Mouse (Mus musculus): ENCODE measurements around the gene Trim62. TPM values are rescaled to one million over a fixed set of nuclear protein-coding genes. Genes with fewer than 3 reads are reported as not detected.

The Trim62 gene
- polyA plus RNA-seq, 1 experiment from 2014 or later: 18.5 TPM

DNA sequence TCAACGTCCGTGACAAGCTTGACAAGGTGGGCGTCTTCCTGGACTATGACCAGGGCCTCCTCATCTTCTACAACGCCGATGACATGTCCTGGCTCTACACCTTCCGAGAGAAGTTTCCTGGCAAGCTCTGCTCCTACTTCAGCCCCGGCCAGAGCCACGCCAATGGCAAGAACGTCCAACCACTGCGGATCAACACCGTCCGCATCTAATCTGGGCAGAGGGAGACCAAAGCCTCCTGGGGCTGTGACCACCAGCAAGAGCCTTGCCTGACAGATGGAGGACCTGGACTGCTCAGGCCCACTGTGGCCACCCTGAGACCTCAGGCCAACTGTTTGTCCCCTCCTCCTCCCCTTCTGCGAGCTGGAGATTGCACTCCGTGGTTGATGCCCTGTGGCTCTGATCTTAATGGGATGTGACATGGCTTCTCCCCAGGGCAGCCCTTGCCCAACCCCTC is 26.0 kb downstream of the Trim62 start:
- Histone ChIP-seq H3K27ac (ENCODE audit: low read length) (no peak overlapping the region), H3K27me3 (ENCODE audit: control insufficient read depth, insufficient read depth, low read depth, low read length) (no peaks in the 10 kb centered on the region), H3K9ac (ENCODE audit: low read depth, low read length) (no peak overlapping the region), H3K4me2 (ENCODE audit: low read length) (no peak overlapping the region), H3K9me3 (replicated peaks; ENCODE audit: control insufficient read depth, low read length, poor library complexity, severe bottlenecking) (no peaks in the 10 kb centered on the region), H3K36me3 (ENCODE audit: control insufficient read depth, insufficient read depth, low read length) (peaks cover 5% of the 10 kb centered on the region), H3K4me3 (ENCODE audit: low read depth, low read length) (no peak overlapping the region), H3K4me1 (ENCODE audit: control insufficient read depth, insufficient read depth, low read length) (no peaks in the 10 kb centered on the region)
- WGBS: 75% methylated on average over 14 of the region's 14 CpGs
- ATAC-seq: no peak

DNA sequence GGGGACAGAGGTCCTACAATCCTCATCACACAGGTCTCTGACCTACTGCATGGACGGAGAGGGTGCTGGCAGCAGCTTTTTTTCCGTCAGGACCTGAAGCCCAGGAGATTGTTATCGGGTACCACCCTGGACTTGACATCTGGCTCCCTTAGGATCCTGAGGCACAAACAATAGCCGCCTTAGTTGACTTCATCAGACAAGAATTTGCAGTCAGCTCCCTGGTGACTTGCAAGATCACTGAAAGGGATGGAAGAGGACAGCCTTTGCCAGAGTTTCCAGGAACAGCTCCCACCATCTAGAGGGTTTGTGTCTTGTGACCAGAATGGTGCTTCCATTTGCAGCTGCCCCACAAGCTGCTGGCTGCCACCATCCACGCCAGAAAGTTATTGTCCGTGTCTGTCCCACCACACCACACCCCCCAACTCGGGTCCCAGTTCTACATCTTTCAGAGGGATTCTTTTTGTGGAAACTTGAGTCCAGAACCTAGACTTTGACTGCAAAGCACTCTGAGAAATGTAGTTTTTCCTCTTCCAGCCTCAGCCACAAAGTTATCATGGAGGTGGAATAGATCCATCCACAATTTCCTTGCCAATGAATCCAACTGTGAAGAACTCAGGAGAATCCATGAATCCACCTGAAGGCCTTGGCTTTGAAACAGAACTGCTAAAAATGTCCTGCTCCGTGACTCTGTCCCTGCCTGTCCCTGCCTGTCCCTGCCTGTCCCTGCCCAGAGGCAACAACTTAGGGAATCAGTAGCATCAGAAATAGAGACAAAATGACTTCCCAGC is 27.1 kb downstream of the Trim62 start:
- H3K36me3 ChIP-seq (ENCODE audit: control insufficient read depth, insufficient read depth, low read length): peaks cover 5% of the 10 kb centered on the region
- no peaks in the 10 kb centered on the region for H3K4me1 ChIP-seq (ENCODE audit: control insufficient read depth, insufficient read depth, low read length)
- no peak overlapping the region for H3K4me2 ChIP-seq (ENCODE audit: low read length)
- no peaks in the 10 kb centered on the region for H3K9me3 ChIP-seq (replicated peaks; ENCODE audit: control insufficient read depth, low read length, poor library complexity, severe bottlenecking)
- H3K27me3 ChIP-seq (ENCODE audit: control insufficient read depth, insufficient read depth, low read depth, low read length): no peaks in the 10 kb centered on the region
- no peak overlapping the region for H3K27ac ChIP-seq (ENCODE audit: low read length)
- no peak overlapping the region for H3K9ac ChIP-seq (ENCODE audit: low read depth, low read length)
- WGBS: 80% methylated on average over 8 of the region's 8 CpGs
- no peak for ATAC-seq
- no peak overlapping the region for H3K4me3 ChIP-seq (ENCODE audit: low read depth, low read length)

DNA sequence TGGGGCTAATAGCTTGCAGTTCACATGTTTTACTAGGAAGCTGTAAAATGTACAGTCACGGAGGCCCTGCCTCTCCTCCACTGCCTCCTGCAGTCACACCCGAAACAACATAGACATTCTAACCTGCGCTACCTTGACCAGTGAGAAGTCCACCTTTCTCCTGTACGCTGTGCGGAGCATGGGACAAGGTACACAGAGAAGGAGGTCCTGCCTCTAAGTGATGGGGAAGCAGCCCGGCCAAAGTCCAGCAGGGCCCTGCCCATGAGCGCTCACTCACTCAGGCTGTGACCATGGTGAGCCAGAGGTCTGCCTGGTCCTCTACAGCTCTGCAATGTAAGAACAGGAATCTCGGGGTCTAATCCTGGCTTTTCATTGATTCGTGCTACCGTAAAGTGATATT is 28.7 kb downstream of the Trim62 start:
- no peak overlapping the region for H3K4me2 ChIP-seq (ENCODE audit: low read length)
- no peaks in the 10 kb centered on the region for H3K4me1 ChIP-seq (ENCODE audit: control insufficient read depth, insufficient read depth, low read length)
- peaks cover 5% of the 10 kb centered on the region for H3K36me3 ChIP-seq (ENCODE audit: control insufficient read depth, insufficient read depth, low read length)
- no peaks in the 10 kb centered on the region for H3K9me3 ChIP-seq (replicated peaks; ENCODE audit: control insufficient read depth, low read length, poor library complexity, severe bottlenecking)
- ATAC-seq: no peak
- H3K27me3 ChIP-seq (ENCODE audit: control insufficient read depth, insufficient read depth, low read depth, low read length): no peaks in the 10 kb centered on the region
- WGBS: 93% methylated on average over 10 of the region's 10 CpGs
- no peak overlapping the region for H3K27ac ChIP-seq (ENCODE audit: low read length)
- no peak overlapping the region for H3K4me3 ChIP-seq (ENCODE audit: low read depth, low read length)
- H3K9ac ChIP-seq (ENCODE audit: low read depth, low read length): no peak overlapping the region

DNA sequence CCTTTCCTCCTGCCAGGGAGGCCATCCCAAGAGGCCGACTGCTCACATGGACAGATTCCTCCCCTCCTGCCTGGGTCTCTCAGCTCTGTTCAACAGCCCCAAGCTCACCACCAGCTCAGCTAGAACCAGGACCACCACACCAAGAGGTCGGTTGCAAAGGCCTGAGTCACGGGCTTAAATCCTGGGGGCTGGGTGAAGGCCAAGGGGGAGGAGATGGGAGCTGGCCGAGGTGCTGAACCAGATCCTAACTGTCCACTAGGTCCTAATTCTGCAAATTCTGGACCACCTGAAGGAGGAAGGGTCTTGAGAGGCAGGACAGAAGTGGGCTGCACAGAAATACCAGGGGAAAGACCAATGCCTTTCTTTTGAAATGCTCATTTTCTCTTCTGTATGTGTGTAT is 30.4 kb downstream of the Trim62 start:
- 27% methylated on average over 4 of the region's 4 CpGs for WGBS
- H3K4me3 ChIP-seq (ENCODE audit: low read depth, low read length): no peak overlapping the region

DNA sequence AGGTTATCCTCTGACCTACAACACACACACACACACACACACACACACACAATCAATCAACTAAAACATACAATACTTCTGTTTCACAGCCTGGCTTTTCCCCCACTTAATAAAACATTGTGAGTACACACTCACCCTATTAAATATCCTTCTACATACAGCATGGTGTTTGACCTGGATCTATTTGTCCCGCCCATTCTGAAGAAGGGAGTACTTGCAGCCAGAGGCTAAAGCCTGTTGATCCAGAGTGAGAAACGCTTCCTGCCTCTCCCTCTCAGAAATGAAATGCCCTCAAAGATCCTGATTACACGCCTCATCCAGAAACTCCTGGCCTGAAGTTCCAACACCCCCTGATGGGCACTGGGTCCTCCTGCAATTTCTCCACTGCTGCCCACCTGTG is 33.7 kb downstream of the Trim62 start:
- WGBS: 73% methylated on average over 3 of the region's 3 CpGs
- Histone ChIP-seq H3K4me1 (ENCODE audit: control insufficient read depth, insufficient read depth, low read length) (no peaks in the 10 kb centered on the region), H3K9ac (ENCODE audit: low read depth, low read length) (no peak overlapping the region), H3K4me2 (ENCODE audit: low read length) (no peak overlapping the region), H3K36me3 (ENCODE audit: control insufficient read depth, insufficient read depth, low read length) (no peaks in the 10 kb centered on the region), H3K9me3 (replicated peaks; ENCODE audit: control insufficient read depth, low read length, poor library complexity, severe bottlenecking) (no peaks in the 10 kb centered on the region), H3K4me3 (ENCODE audit: low read depth, low read length) (no peak overlapping the region), H3K27me3 (ENCODE audit: control insufficient read depth, insufficient read depth, low read depth, low read length) (peaks cover 2% of the 10 kb centered on the region; the same call in 1 of the 2 replicates), H3K27ac (ENCODE audit: low read length) (no peak overlapping the region)
- no peak for ATAC-seq

More for the DNA sequence above, 30.4 kb downstream of the Trim62 start:
- no peak for ATAC-seq
- Histone ChIP-seq H3K9me3 (replicated peaks; ENCODE audit: control insufficient read depth, low read length, poor library complexity, severe bottlenecking) (no peaks in the 10 kb centered on the region), H3K4me2 (ENCODE audit: low read length) (no peak overlapping the region), H3K27me3 (ENCODE audit: control insufficient read depth, insufficient read depth, low read depth, low read length) (no peaks in the 10 kb centered on the region), H3K27ac (ENCODE audit: low read length) (no peak overlapping the region), H3K9ac (ENCODE audit: low read depth, low read length) (no peak overlapping the region), H3K4me1 (ENCODE audit: control insufficient read depth, insufficient read depth, low read length) (no peaks in the 10 kb centered on the region), H3K36me3 (ENCODE audit: control insufficient read depth, insufficient read depth, low read length) (peaks cover 5% of the 10 kb centered on the region)

DNA sequence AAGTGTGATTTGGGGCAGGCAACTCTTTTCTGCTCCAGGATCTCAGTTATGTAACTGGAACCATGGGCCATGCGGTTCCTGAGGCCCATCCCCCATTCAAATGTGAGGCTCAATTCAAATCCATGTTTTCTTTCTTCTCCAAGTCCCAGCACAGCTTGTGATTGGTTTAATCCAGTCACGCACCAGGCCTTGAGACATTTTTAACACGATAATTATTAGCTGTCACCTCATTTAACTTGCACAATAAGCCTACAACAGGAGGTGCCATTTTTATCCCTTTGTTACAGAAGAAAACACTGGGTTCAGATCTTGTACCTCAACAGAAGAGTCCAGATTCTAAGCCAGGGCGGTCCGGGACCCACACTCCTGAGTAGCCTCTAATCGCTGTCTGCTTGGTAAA is 34.4 kb downstream of the Trim62 start:
- Histone ChIP-seq H3K4me2 (ENCODE audit: low read length) (no peak overlapping the region), H3K9me3 (replicated peaks; ENCODE audit: control insufficient read depth, low read length, poor library complexity, severe bottlenecking) (no peaks in the 10 kb centered on the region), H3K9ac (ENCODE audit: low read depth, low read length) (no peak overlapping the region), H3K4me1 (ENCODE audit: control insufficient read depth, insufficient read depth, low read length) (no peaks in the 10 kb centered on the region), H3K27me3 (ENCODE audit: control insufficient read depth, insufficient read depth, low read depth, low read length) (peaks cover 6% of the 10 kb centered on the region), H3K27ac (ENCODE audit: low read length) (no peak overlapping the region), H3K4me3 (ENCODE audit: low read depth, low read length) (no peak overlapping the region), H3K36me3 (ENCODE audit: control insufficient read depth, insufficient read depth, low read length) (no peaks in the 10 kb centered on the region)
- 60% methylated on average over 6 of the region's 6 CpGs for WGBS
- no peak for ATAC-seq

DNA sequence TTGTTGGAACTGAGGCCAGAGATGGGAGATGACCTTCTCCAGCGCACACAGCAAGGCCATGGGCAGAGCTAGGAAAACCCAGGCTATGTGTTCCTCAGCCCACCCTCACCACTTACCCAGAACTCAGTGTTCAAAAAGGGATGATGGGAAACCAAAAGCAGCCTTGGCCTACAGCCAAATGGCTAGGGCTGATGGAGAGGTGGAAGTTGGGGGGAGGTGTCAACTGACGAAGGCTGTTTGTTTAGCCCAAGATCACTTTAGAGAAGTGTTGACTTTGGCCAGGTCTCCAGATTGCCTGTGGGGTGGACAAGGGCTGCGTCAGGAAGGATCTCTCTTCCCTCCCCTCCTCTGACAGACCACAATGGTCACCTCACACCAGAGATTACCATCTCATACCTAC is 34.8 kb downstream of the Trim62 start:
- peaks cover 8% of the 10 kb centered on the region for H3K27me3 ChIP-seq (ENCODE audit: control insufficient read depth, insufficient read depth, low read depth, low read length)
- 70% methylated on average over 3 of the region's 3 CpGs for WGBS
- ATAC-seq: no peak
- no peak overlapping the region for H3K27ac ChIP-seq (ENCODE audit: low read length)
- no peak overlapping the region for H3K9ac ChIP-seq (ENCODE audit: low read depth, low read length)
- no peak overlapping the region for H3K4me3 ChIP-seq (ENCODE audit: low read depth, low read length)
- no peak overlapping the region for H3K4me2 ChIP-seq (ENCODE audit: low read length)
- H3K36me3 ChIP-seq (ENCODE audit: control insufficient read depth, insufficient read depth, low read length): no peaks in the 10 kb centered on the region
- H3K9me3 ChIP-seq (replicated peaks; ENCODE audit: control insufficient read depth, low read length, poor library complexity, severe bottlenecking): no peaks in the 10 kb centered on the region
- H3K4me1 ChIP-seq (ENCODE audit: control insufficient read depth, insufficient read depth, low read length): no peaks in the 10 kb centered on the region

DNA sequence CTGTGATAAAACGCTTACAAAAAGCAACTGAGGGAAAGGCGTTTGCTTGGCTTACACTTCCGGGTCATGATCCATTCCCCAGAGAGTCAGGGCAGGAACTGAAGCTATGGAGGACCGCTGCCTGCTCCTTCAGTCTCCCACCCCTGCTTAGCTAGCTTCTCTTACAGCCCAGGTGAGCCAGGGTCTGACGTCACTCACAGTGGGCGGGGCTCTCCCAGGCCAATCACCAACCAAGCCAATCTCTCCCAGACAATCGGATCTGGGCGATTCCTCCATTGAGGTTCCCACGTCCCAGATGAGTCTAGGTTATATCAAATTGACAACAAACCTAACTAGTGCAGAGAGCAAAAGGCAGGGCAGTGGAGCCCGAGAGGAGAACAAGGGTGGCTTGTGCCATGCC is 35.7 kb downstream of the Trim62 start:
- no peak for ATAC-seq
- Histone ChIP-seq H3K4me2 (ENCODE audit: low read length) (no peak overlapping the region), H3K9me3 (replicated peaks; ENCODE audit: control insufficient read depth, low read length, poor library complexity, severe bottlenecking) (no peaks in the 10 kb centered on the region), H3K4me1 (ENCODE audit: control insufficient read depth, insufficient read depth, low read length) (no peaks in the 10 kb centered on the region), H3K27me3 (ENCODE audit: control insufficient read depth, insufficient read depth, low read depth, low read length) (peaks cover 15% of the 10 kb centered on the region), H3K36me3 (ENCODE audit: control insufficient read depth, insufficient read depth, low read length) (no peaks in the 10 kb centered on the region), H3K4me3 (ENCODE audit: low read depth, low read length) (no peak overlapping the region), H3K27ac (ENCODE audit: low read length) (no peak overlapping the region), H3K9ac (ENCODE audit: low read depth, low read length) (no peak overlapping the region)
- 38% methylated on average over 10 of the region's 10 CpGs for WGBS

DNA sequence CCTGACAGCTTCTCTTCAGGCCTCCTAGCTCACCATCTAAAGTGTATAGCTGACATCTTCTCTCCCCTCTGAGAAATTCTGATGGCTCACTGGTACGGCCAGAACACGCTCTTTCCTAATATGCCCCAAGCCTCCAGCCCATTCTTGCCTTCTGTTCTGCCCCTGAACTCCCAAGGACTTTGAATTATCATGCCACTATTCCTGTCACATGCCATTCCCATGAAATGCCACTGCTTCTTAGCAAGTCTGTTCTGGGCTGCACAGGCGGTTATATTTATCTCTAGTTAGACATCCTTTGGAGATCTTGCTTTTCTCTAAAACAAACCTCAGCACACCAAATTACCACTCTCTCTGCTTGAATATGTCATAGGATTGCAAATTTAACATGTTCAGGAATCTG is 40.2 kb downstream of the Trim62 start:
- Histone ChIP-seq H3K27me3 (ENCODE audit: control insufficient read depth, insufficient read depth, low read depth, low read length) (peaks cover 15% of the 10 kb centered on the region), H3K27ac (ENCODE audit: low read length) (no peak overlapping the region), H3K4me3 (ENCODE audit: low read depth, low read length) (no peak overlapping the region), H3K9ac (ENCODE audit: low read depth, low read length) (no peak overlapping the region), H3K9me3 (replicated peaks; ENCODE audit: control insufficient read depth, low read length, poor library complexity, severe bottlenecking) (no peaks in the 10 kb centered on the region), H3K36me3 (ENCODE audit: control insufficient read depth, insufficient read depth, low read length) (no peaks in the 10 kb centered on the region), H3K4me2 (ENCODE audit: low read length) (no peak overlapping the region), H3K4me1 (ENCODE audit: control insufficient read depth, insufficient read depth, low read length) (peaks cover 8% of the 10 kb centered on the region)
- ATAC-seq: no peak
- 84% methylated on average over 3 of the region's 3 CpGs for WGBS
